Mouse (Mus musculus): ENCODE measurements around the gene Dock6. TPM values are rescaled to one million over a fixed set of nuclear protein-coding genes. Genes with fewer than 3 reads are reported as not detected.
"Not testable (repeated sequence)": the region's sequence is repeated elsewhere in the genome, so short reads cannot be mapped to it uniquely, and the experiment has no call there.

Dock6 gene
- total and polyA plus RNA-seq, 3 experiments, result 0.79 to 3.6 (median 3.3) TPM

DNA sequence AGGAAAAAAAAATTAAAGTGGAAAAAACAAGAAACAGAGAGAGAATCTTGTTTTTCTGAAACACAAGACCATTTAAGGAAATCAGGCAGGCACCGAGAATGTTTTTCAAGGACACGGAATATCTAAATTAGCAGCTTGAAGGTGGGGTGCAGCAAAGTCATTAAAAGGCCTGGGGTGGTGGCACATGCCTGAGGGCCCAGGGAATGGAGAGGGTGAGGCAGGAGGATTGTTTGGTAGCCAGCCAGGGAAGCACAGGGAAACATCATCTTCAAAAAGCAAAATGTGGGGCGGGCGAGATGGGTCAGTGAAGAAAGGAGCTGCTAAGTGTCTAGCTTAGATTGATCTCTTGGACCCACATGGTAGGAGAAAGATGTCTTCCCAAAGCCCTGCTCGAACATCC is 64.8 kb downstream of the Dock6 start:
- Histone ChIP-seq H3K36me3 (replicated peaks in 1 of 2; ENCODE audit: control insufficient read depth in 1 of 2, insufficient read depth in 1 of 2, low read length in 1 of 2) (no peaks in the 10 kb centered on the region), H3K9ac (ENCODE audit: insufficient read depth, low read depth) (no peak overlapping the region), H3K4me3 (replicated peaks in 1 of 3; ENCODE audit: low read depth in 2 of 3, low read length in 2 of 3, poor library complexity in 1 of 3) (no peak overlapping the region), H3K4me2 (ENCODE audit: insufficient read depth, low read depth, poor library complexity, severe bottlenecking) (no peak overlapping the region), H3K27ac (ENCODE audit: insufficient read depth, low read depth) (no peak overlapping the region), H3K9me3 (replicated peaks; ENCODE audit: low read length) (no peaks in the 10 kb centered on the region), H3K4me1 (ENCODE audit: control insufficient read depth in 1 of 2, insufficient read depth in 2 of 2) (no peaks in the 10 kb centered on the region), H3K79me2 (replicated peaks; ENCODE audit: control insufficient read depth, extremely low read depth, insufficient read depth, poor library complexity, severe bottlenecking) (no peaks in the 10 kb centered on the region), H3K27me3 (replicated peaks) (no peaks in the 10 kb centered on the region)
- in situ Hi-C loops (cut with MboI; ENCODE audit: low pct_ligation_motif_present, low pct_unique_long_range_greater_than_20kb, low sequenced_read_pairs) (no loop called here), dilution Hi-C loops (cut with MboI; ENCODE audit: extremely low pct_ligation_motif_present, extremely low pct_unique_long_range_greater_than_20kb, low sequenced_read_pairs) (no loop called here)
- TF ChIP-seq ZC3H11A (IDR thresholded peaks at IDR 0.05; ENCODE audit: low read depth, low read length) (no peak), ZMIZ1 (IDR thresholded peaks at IDR 0.05; ENCODE audit: low read depth, low read length) (no peak)
- DNase-seq (ENCODE audit: extremely low read depth), result no peak

DNA sequence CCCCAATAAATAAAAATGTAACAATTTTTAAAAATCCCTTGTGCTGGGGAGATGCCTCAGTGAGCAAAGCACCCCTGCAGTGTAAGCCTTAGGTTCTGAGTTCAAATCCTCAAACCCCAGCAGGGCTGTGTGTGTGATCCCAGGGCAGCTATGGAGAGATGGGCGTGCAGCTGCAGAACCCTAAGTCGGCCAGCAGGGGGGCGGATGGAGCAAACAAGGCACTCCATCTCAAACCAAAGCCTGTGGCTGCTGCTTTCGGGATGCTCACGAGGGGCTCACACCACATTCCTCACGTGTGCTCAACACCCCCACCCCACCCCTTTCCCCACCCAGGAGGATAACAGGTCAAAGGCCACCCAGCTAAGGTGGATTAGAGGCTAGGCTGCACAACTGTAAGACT is 65.5 kb downstream of the Dock6 start:
- in situ Hi-C loops (cut with MboI; ENCODE audit: low pct_ligation_motif_present, low pct_unique_long_range_greater_than_20kb, low sequenced_read_pairs), result no loop called here
- no peaks in the 10 kb centered on the region for H3K79me2 ChIP-seq (replicated peaks; ENCODE audit: control insufficient read depth, extremely low read depth, insufficient read depth, poor library complexity, severe bottlenecking)
- H3K27ac ChIP-seq (ENCODE audit: insufficient read depth, low read depth), result no peak overlapping the region
- H3K27me3 ChIP-seq (replicated peaks), result no peaks in the 10 kb centered on the region
- H3K36me3 ChIP-seq (replicated peaks in 1 of 2; ENCODE audit: control insufficient read depth in 1 of 2, insufficient read depth in 1 of 2, low read length in 1 of 2), result no peaks in the 10 kb centered on the region
- H3K9me3 ChIP-seq (replicated peaks; ENCODE audit: low read length), result no peaks in the 10 kb centered on the region
- no peak overlapping the region for H3K4me2 ChIP-seq (ENCODE audit: insufficient read depth, low read depth, poor library complexity, severe bottlenecking)
- H3K4me3 ChIP-seq (replicated peaks in 1 of 3; ENCODE audit: low read depth in 2 of 3, low read length in 2 of 3, poor library complexity in 1 of 3), result no peak overlapping the region
- TF ChIP-seq CTCF (conservative IDR thresholded peaks at IDR 0.05 in 1 of 2, IDR thresholded peaks at IDR 0.05 in 1 of 2; ENCODE audit: low read depth in 2 of 2, low read length in 2 of 2) (peak; percentile 48 to 73), UBTF (IDR thresholded peaks at IDR 0.05; ENCODE audit: low read depth, low read length) (no peak), ZMIZ1 (IDR thresholded peaks at IDR 0.05; ENCODE audit: low read depth, low read length) (no peak), KAT2A (IDR thresholded peaks at IDR 0.05; ENCODE audit: insufficient replicate concordance, low read length) (no peak), MEF2A (IDR thresholded peaks at IDR 0.05; ENCODE audit: borderline replicate concordance, low read depth, low read length) (no peak), MAX (IDR thresholded peaks at IDR 0.05; ENCODE audit: low read length) (no peak), RCOR1 (conservative IDR thresholded peaks at IDR 0.05; ENCODE audit: low read depth, low read length) (no peak), SMC3 (IDR thresholded peaks at IDR 0.05; ENCODE audit: low read depth, low read length) (peak; percentile 73), RAD21 (IDR thresholded peaks at IDR 0.05; ENCODE audit: low read depth, low read length) (peak; percentile 39), SIN3A (IDR thresholded peaks at IDR 0.05; ENCODE audit: low read length) (no peak), TCF12 (IDR thresholded peaks at IDR 0.05; ENCODE audit: low read depth, low read length) (0 out of 2 replicates have a peak, but pooled peaks have one; percentile 17), BHLHE40 (IDR thresholded peaks at IDR 0.05; ENCODE audit: low read depth, low read length) (peak; percentile 84), ZC3H11A (IDR thresholded peaks at IDR 0.05; ENCODE audit: low read depth, low read length) (no peak), PAX5 (IDR thresholded peaks at IDR 0.05; ENCODE audit: low read length) (no peak), NELFE (IDR thresholded peaks at IDR 0.05; ENCODE audit: low read depth, low read length) (no peak), POLR2A (IDR thresholded peaks at IDR 0.05; ENCODE audit: low read depth, low read length) (no peak)
- DNase-seq (ENCODE audit: extremely low read depth), result peak; percentile 51
- H3K9ac ChIP-seq (ENCODE audit: insufficient read depth, low read depth), result no peak overlapping the region
- no peaks in the 10 kb centered on the region for H3K4me1 ChIP-seq (ENCODE audit: control insufficient read depth in 1 of 2, insufficient read depth in 2 of 2)
- dilution Hi-C loops (cut with MboI; ENCODE audit: extremely low pct_ligation_motif_present, extremely low pct_unique_long_range_greater_than_20kb, low sequenced_read_pairs), result no loop called here

DNA sequence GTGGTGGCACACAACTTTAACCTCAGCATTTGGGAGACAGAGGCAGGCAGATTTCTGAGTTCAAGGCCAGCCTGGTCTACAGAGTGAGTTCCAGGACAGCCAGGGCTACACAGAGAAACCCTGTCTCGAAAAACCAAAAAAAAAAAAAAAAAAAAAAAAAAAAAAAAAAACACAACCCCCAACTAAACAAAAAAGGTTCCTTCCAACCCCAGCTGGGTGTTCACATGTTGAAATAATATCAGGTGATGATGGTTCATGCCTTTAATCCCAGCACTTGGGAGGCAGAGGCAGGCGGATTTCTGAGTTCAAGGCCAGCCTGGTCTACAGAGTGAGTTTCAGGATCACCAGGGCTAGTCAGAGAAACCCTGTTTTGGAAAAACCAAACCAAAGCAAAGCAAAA is 66.1 kb downstream of the Dock6 start:
- H3K36me3 ChIP-seq (replicated peaks in 1 of 2; ENCODE audit: control insufficient read depth in 1 of 2, insufficient read depth in 1 of 2, low read length in 1 of 2); H3K4me1 ChIP-seq (ENCODE audit: control insufficient read depth in 1 of 2, insufficient read depth in 2 of 2); in situ Hi-C loops (cut with MboI; ENCODE audit: low pct_ligation_motif_present, low pct_unique_long_range_greater_than_20kb, low sequenced_read_pairs); dilution Hi-C loops (cut with MboI; ENCODE audit: extremely low pct_ligation_motif_present, extremely low pct_unique_long_range_greater_than_20kb, low sequenced_read_pairs); H3K79me2 ChIP-seq (replicated peaks; ENCODE audit: control insufficient read depth, extremely low read depth, insufficient read depth, poor library complexity, severe bottlenecking); H3K9ac ChIP-seq (ENCODE audit: insufficient read depth, low read depth); H3K27ac ChIP-seq (ENCODE audit: insufficient read depth, low read depth); H3K4me2 ChIP-seq (ENCODE audit: insufficient read depth, low read depth, poor library complexity, severe bottlenecking); H3K4me3 ChIP-seq (replicated peaks in 1 of 3; ENCODE audit: low read depth in 2 of 3, low read length in 2 of 3, poor library complexity in 1 of 3); DNase-seq (ENCODE audit: extremely low read depth); H3K9me3 ChIP-seq (replicated peaks; ENCODE audit: low read length); H3K27me3 ChIP-seq (replicated peaks): not testable (repeated sequence)
